Mouse (Mus musculus): ENCODE measurements around the gene Carmil3.

DNA sequence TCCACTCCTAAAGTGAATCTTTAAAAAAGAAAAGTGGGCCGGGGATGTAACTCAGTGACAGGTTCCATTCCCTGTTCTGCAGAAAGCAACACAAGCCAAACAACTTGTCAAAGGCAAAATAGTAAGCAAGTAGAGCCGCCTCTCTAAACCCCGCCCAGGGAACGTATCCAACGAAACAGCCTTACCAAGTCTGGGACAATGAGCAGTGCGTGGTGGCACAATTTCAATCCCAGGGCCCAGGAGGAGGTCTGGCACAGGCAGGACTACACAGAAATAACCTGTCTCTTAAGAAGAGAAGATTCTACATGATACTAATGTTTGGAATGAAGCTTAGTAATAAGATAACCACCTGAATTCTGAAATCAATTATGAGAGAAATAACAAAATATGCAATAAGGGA is 59.7 kb downstream of the Carmil3 start:
- TF ChIP-seq CTCF (IDR thresholded peaks at IDR 0.05) (no peak), EP300 (IDR thresholded peaks at IDR 0.05; ENCODE audit: insufficient read depth, low read depth, low read length) (no peak), POLR2A (IDR thresholded peaks at IDR 0.05; ENCODE audit: insufficient read depth, low read depth, low read length) (no peak)

Data from heart, adult 2 months (tissue).